Comparison of ENCODE assay signal across 12 mouse cellular contexts in genomic region chr3:92512325-92512724, GRCm38 (mm10). TPM values are rescaled to one million over a fixed set of nuclear protein-coding genes. Genes with fewer than 3 reads are reported as not detected.
DNase-seq lines count a peak whose midpoint lies in the region; ATAC-seq and TF ChIP-seq lines count a peak whose summit lies in the region.
"Had no signal": no experiment of that assay in that cellular context is flagged by ENCODE, and none has a peak within 500 bp of the region (broad histone marks: within the 10 kb centered on the region; RNA-seq: fewer than 3 reads in every experiment).

No protein-coding gene starts in this region.

- no peak overlapping the region for H3K4me3 ChIP-seq in layer of hippocampus, adult 2 months

- ATAC-seq in frontal cortex, adult (ENCODE audit: low TSS enrichment): peak; percentile 76; the same call in 1 of the 2 replicates

- no peak overlapping the region for H3K27ac ChIP-seq in layer of hippocampus, adult 2 months

- no peak for DNase-seq in frontal cortex, postnatal 10 days (ENCODE audit: low spot score in 2 of 2)
- no peak for DNase-seq in layer of hippocampus, adult 2 months (ENCODE audit: low spot score in 2 of 2)
- DNase-seq in layer of hippocampus, postnatal 25 days (ENCODE audit: extremely low spot score in 1 of 2, low spot score in 1 of 2): no peak
- DNase-seq in ES-CJ7 (ENCODE audit: low read depth, low spot score): peak; percentile 30
- DNase-seq in embryo, embryonic 10 days (ENCODE audit: low spot score): peak; percentile 21
- DNase-seq in gastrocnemius, adult 18-20 months (ENCODE audit: low spot score): no peak
- no peak for DNase-seq in gastrocnemius, postnatal 36 days
- DNase-seq: cerebellum, adult 9-11 months; heart, adult 11 months; right cerebral cortex, postnatal 25 days had no signal

- intact Hi-C loops in gastrocnemius, postnatal 36 days (cut with DNase I): no loop called here

- peak; percentile 63 for TF ChIP-seq CTCF in layer of hippocampus, adult 2 months (conservative IDR thresholded peaks at IDR 0.05)

RNA-seq across cellular contexts. Expression of gene Sprr4, which starts 12.0 kb away (rescaled TPM):
- total RNA-seq in layer of hippocampus, adult 2 months (2021): not detected
- not detected for total RNA-seq in layer of hippocampus, postnatal 25 days (2021)
- not detected for total RNA-seq in gastrocnemius, adult 18-20 months (2021)
- total RNA-seq in gastrocnemius, postnatal 36 days (2021): not detected
- total RNA-seq: CH12.LX had no signal

RNA-seq across cellular contexts. Expression of gene 2310046K23Rik, which starts 22.0 kb away (rescaled TPM):
- total RNA-seq in layer of hippocampus, adult 2 months (2021): not detected
- total RNA-seq in layer of hippocampus, postnatal 25 days (2021): not detected
- not detected for total RNA-seq in gastrocnemius, adult 18-20 months (2021)
- total RNA-seq in gastrocnemius, postnatal 36 days (2021): not detected
- total RNA-seq: CH12.LX had no signal

RNA-seq across cellular contexts. Expression of gene Sprr1a, which starts 26.6 kb away (rescaled TPM):
- not detected for total RNA-seq in layer of hippocampus, adult 2 months (2021)
- total RNA-seq in layer of hippocampus, postnatal 25 days (2021): not detected
- total RNA-seq in gastrocnemius, adult 18-20 months (2021): not detected
- total RNA-seq in gastrocnemius, postnatal 36 days (2021): not detected
- total RNA-seq: CH12.LX had no signal

RNA-seq across cellular contexts. Expression of gene Sprr3, which starts 53.8 kb away (rescaled TPM):
- total RNA-seq in layer of hippocampus, adult 2 months (2021): not detected
- not detected for total RNA-seq in layer of hippocampus, postnatal 25 days (2021)
- total RNA-seq in gastrocnemius, adult 18-20 months (2021): not detected
- total RNA-seq in gastrocnemius, postnatal 36 days (2021): not detected
- total RNA-seq: CH12.LX had no signal

Comparison
In these comparisons a context has a peak if more than half of its experiments do, and no peak if none do; other contexts are left out.
1. DNase-seq: peak in ES-CJ7 (single experiment) and embryo, embryonic 10 days (single experiment); none in frontal cortex, postnatal 10 days (0 of 2), layer of hippocampus, adult 2 months (0 of 2), layer of hippocampus, postnatal 25 days (0 of 2), gastrocnemius, adult 18-20 months (single experiment) and gastrocnemius, postnatal 36 days (0 of 2).